Mouse (Mus musculus) G1E (cell line): ENCODE data around the gene Col15a1. TPM values are rescaled to one million over a fixed set of nuclear protein-coding genes. Genes with fewer than 3 reads are reported as not detected.

Source experiments
- ATAC-seq: 2 replicates; pipeline ENCODE4 v1.8.0; 2016; ENCODE audit warnings: mild to moderate bottlenecking; ENCODE audit not compliant: insufficient number of reproducible peaks, poor library complexity, low FRiP score, severe bottlenecking; ENCODE audit errors: extremely low read depth
- DNase-seq: peaks from one replicate; pipeline ENCODE4 v3.0.0; 2012; ENCODE audit warnings: low spot score
- H3K27me3 ChIP-seq: 2 replicates; pipeline ENCODE4 v1.6.1; 2012; ENCODE audit warnings: mild to moderate bottlenecking, low read length, inconsistent platforms; ENCODE audit not compliant: insufficient read depth
- H3K36me3 ChIP-seq: replicated peaks from 2 replicates; pipeline ENCODE3; 2012; ENCODE audit warnings: mild to moderate bottlenecking, inconsistent platforms
- H3K4me1 ChIP-seq: 2 replicates; pipeline ENCODE4 v1.6.1; 2012; ENCODE audit warnings: low read depth, low read length, inconsistent platforms, mixed read lengths; ENCODE audit not compliant: insufficient read depth
- H3K4me3 ChIP-seq: 2 replicates; pipeline ENCODE4 v1.5.1; 2012; ENCODE audit warnings: low read depth, mild to moderate bottlenecking, inconsistent platforms, low read length, moderate library complexity, mixed read lengths
- H3K9me3 ChIP-seq: replicated peaks from 2 replicates; pipeline ENCODE4 v1.6.1; 2012; ENCODE audit warnings: inconsistent platforms
- CTCF ChIP-seq: IDR thresholded peaks from 2 replicates; pipeline ENCODE4 v1.5.1; 2012; ENCODE audit warnings: low read depth, low read length, inconsistent platforms, mixed read lengths
- GATA1 ChIP-seq: IDR thresholded peaks from 2 replicates; pipeline ENCODE4 v1.6.1; 2012; ENCODE audit warnings: borderline replicate concordance, low read length, inconsistent platforms, mixed read lengths
- GATA2 ChIP-seq: IDR thresholded peaks from 2 replicates; pipeline ENCODE4 v1.6.1; 2012; ENCODE audit warnings: low read depth, low read length, inconsistent platforms, borderline replicate concordance
- POLR2AphosphoS5 ChIP-seq: IDR thresholded peaks from 2 replicates; pipeline ENCODE4 v1.6.1; 2012; ENCODE audit warnings: low read depth, low read length, inconsistent platforms; ENCODE audit not compliant: insufficient replicate concordance
- TAL1 ChIP-seq: conservative IDR thresholded peaks from 2 replicates; pipeline ENCODE4 v1.6.1; 2012; ENCODE audit warnings: low read depth, low read length, inconsistent platforms, mixed read lengths
- polyA plus RNA-seq: library from polyadenylated mRNA; stranded (reverse); fragments of >175 nt; gene quantifications from 2 replicates; pipeline ENCODE4 v1.2.3, GENCODE M21; 2012
- total RNA-seq, 2 experiments: library from RNA; stranded (forward) in 1 of 2; stranded (reverse) in 1 of 2; fragments of 200-1000 nt in 1 of 2; fragments of >200 nt in 1 of 2; fragmentation: Nextera tagmentation in 1 of 2; gene quantifications; 2 replicates each; pipeline ENCODE4 v1.2.3; 2014 to 2017

Col15a1 gene
- total and polyA plus RNA-seq, 3 experiments = 0.22 TPM; not detected in 2

GRCm38 (mm10) chr4:47322315-47322714, 114.4 kb downstream of the Col15a1 start:
- Histone ChIP-seq H3K4me1 (no peaks in the 10 kb centered on the region), H3K36me3 (no peaks in the 10 kb centered on the region), H3K4me3 (no peak overlapping the region), H3K9me3 (no peaks in the 10 kb centered on the region), H3K27me3 (no peaks in the 10 kb centered on the region)
- DNase-seq (no peak), ATAC-seq (no peak)
- TF ChIP-seq POLR2AphosphoS5 = no peak
- TF ChIP-seq TAL1 = no peak
- TF ChIP-seq GATA1 = no peak
- no peak for TF ChIP-seq CTCF
- TF ChIP-seq GATA2 = no peak

- no peak for TF ChIP-seq GATA2
- no peak for TF ChIP-seq GATA1
- TF ChIP-seq TAL1 = no peak
- no peak for TF ChIP-seq POLR2AphosphoS5
- TF ChIP-seq CTCF = no peak
- no peaks in the 10 kb centered on the region for H3K4me1 ChIP-seq
- H3K4me3 ChIP-seq = no peak overlapping the region
- H3K9me3 ChIP-seq = no peaks in the 10 kb centered on the region
- DNase-seq (no peak), ATAC-seq (no peak)
- H3K36me3 ChIP-seq = no peaks in the 10 kb centered on the region
- no peaks in the 10 kb centered on the region for H3K27me3 ChIP-seq
Observed at GRCm38 (mm10) chr4:47324206-47324605, 116.2 kb downstream of the Col15a1 start.

GRCm38 (mm10) chr4:47327782-47328181, 119.8 kb downstream of the Col15a1 start:
- Histone ChIP-seq H3K27me3 (no peaks in the 10 kb centered on the region), H3K4me1 (no peaks in the 10 kb centered on the region), H3K36me3 (no peaks in the 10 kb centered on the region), H3K4me3 (no peak overlapping the region), H3K9me3 (no peaks in the 10 kb centered on the region)
- no peak for ATAC-seq
- no peak for TF ChIP-seq GATA2
- TF ChIP-seq CTCF = no peak
- no peak for DNase-seq

- Histone ChIP-seq H3K27me3 (no peaks in the 10 kb centered on the region), H3K9me3 (no peaks in the 10 kb centered on the region), H3K4me3 (no peak overlapping the region), H3K4me1 (no peaks in the 10 kb centered on the region), H3K36me3 (no peaks in the 10 kb centered on the region)
- ATAC-seq = no peak
- TF ChIP-seq POLR2AphosphoS5 = no peak
- no peak for TF ChIP-seq GATA1
- TF ChIP-seq CTCF = no peak
- TF ChIP-seq TAL1 = no peak
- TF ChIP-seq GATA2 = no peak
- DNase-seq = no peak
Observed at GRCm38 (mm10) chr4:47329285-47329684, 121.3 kb downstream of the Col15a1 start.

- no peaks in the 10 kb centered on the region for H3K9me3 ChIP-seq
- H3K4me1 ChIP-seq = no peaks in the 10 kb centered on the region
- H3K27me3 ChIP-seq = no peaks in the 10 kb centered on the region
- H3K36me3 ChIP-seq = no peaks in the 10 kb centered on the region
- DNase-seq (no peak), ATAC-seq (no peak)
- no peak overlapping the region for H3K4me3 ChIP-seq
- no peak for TF ChIP-seq GATA2
- no peak for TF ChIP-seq POLR2AphosphoS5
- no peak for TF ChIP-seq CTCF
- no peak for TF ChIP-seq TAL1
- no peak for TF ChIP-seq GATA1
Observed at GRCm38 (mm10) chr4:47330378-47331052, 122.6 kb downstream of the Col15a1 start.

GRCm38 (mm10) chr4:47332812-47333343, 124.9 kb downstream of the Col15a1 start:
- DNase-seq (no peak), ATAC-seq (no peak)
- TF ChIP-seq GATA2 = no peak
- TF ChIP-seq CTCF = no peak
- no peak for TF ChIP-seq POLR2AphosphoS5
- TF ChIP-seq TAL1 = no peak
- TF ChIP-seq GATA1 = no peak
- Histone ChIP-seq H3K4me1 (no peaks in the 10 kb centered on the region), H3K36me3 (no peaks in the 10 kb centered on the region), H3K27me3 (no peaks in the 10 kb centered on the region), H3K9me3 (no peaks in the 10 kb centered on the region), H3K4me3 (no peak overlapping the region)
